Mouse (Mus musculus): ENCODE measurements around the gene Ccl9. TPM values are rescaled to one million over a fixed set of nuclear protein-coding genes. Genes with fewer than 3 reads are reported as not detected.
"Not testable (repeated sequence)": the region's sequence is repeated elsewhere in the genome, so short reads cannot be mapped to it uniquely, and the experiment has no call there.

Ccl9 gene
- polyA plus RNA-seq, 1 experiment from 2014 or later, result 1.4 TPM

DNA sequence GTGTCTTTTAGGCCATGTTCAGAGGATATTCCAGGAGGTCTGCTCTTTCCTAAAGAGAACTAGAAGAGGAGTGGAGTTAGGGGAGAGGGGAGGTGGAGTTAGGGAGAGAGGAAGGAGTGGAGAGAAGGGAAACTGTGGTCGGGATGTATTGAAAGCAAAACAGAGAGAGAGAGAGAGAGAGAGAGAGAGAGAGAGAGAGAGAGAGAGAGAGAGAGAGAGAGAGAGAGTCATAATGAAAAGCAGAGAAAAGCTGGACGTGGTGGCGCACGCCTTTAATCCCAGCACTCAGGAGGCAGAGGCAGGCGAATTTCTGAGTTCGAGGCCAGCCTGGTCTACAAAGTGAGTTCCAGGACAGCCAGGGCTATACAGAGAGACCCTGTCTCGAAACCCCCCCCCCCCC lies 27.4 kb downstream of the Ccl9 start:
- H3K27me3 ChIP-seq (ENCODE audit: poor library complexity, severe bottlenecking); H3K9me3 ChIP-seq; DNase-seq (ENCODE audit: extremely low spot score, low spot score); H3K27ac ChIP-seq; H3K36me3 ChIP-seq (replicated peaks); H3K4me1 ChIP-seq; H3K4me3 ChIP-seq: not testable (repeated sequence)
- 89% methylated on average over 7 of the region's 7 CpGs for WGBS

DNA sequence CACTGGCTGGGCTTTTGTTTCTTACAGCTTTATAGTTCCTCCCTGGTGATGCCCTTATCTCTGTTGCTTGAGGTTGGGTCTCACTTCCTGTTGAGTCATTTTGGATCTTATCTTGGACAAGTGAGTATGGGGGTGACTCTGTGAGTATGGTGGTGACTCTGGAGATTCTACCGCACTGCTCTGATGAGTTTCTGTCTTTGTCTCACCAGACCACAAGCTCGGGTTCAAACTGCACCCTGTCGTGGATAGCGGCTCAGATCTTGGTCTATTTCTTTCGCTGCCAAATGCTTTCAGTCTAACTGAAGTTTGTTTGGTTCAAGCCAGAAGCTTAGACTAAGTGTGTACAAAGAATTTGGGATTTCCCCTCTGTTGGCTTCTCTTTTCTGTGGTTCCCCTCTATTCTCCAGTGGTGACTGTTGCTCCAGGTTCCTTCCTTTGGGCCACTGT lies 28.2 kb downstream of the Ccl9 start:
- Histone ChIP-seq H3K27ac (no peak overlapping the region), H3K4me1 (no peaks in the 10 kb centered on the region), H3K27me3 (ENCODE audit: poor library complexity, severe bottlenecking) (no peaks in the 10 kb centered on the region), H3K9me3 (no peaks in the 10 kb centered on the region), H3K4me3 (no peak overlapping the region), H3K36me3 (replicated peaks) (no peaks in the 10 kb centered on the region)
- no peak for DNase-seq (ENCODE audit: extremely low spot score, low spot score)
- whole genome bisulfite sequencing, result 95% methylated on average over 5 of the region's 5 CpGs

DNA sequence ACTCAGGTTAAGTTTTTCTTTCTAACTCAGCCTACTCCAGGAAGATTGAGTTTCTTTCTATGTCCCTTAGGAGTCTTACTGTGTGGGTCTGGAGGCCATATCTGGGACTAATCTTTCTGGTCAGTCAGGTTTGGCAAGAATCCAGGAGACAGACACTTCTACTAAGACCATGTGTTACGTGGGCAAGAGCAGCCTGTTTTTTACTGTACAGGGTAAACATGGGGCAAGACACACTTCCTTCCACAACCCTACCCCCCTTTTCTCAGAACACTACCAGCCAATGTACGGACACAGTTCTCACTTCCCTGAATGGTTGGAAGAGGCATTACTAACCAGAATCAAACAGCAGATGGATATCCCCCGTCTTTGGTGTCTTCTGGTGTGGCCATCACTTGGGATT lies 34.2 kb downstream of the Ccl9 start:
- no peaks in the 10 kb centered on the region for H3K4me1 ChIP-seq
- H3K4me3 ChIP-seq, result no peak overlapping the region
- no peaks in the 10 kb centered on the region for H3K36me3 ChIP-seq (replicated peaks)
- WGBS, result 79% methylated on average over 3 of the region's 3 CpGs
- DNase-seq (ENCODE audit: extremely low spot score, low spot score), result no peak
- H3K9me3 ChIP-seq, result no peaks in the 10 kb centered on the region
- no peak overlapping the region for H3K27ac ChIP-seq
- no peaks in the 10 kb centered on the region for H3K27me3 ChIP-seq (ENCODE audit: poor library complexity, severe bottlenecking)

DNA sequence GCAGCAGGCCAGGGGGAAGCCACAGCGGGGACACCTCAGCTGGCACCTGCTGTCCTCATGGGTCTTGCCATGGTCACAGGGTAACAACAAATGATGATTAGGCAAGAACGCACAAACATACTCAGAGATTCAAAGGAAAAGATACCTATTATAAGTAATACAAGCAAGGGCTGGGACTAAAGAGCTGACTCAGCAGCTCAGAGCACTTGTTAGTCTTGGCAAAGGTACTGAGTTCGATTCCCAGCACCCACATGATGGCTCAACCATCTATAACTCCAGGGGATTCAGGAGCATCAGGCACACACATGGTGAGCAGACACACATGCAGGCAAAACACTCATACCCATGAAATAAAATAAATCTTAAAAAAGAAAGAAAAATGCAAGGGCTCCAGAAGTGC lies 37.0 kb downstream of the Ccl9 start:
- Histone ChIP-seq H3K4me1 (no peaks in the 10 kb centered on the region), H3K27me3 (ENCODE audit: poor library complexity, severe bottlenecking) (no peaks in the 10 kb centered on the region), H3K4me3 (no peak overlapping the region), H3K9me3 (no peaks in the 10 kb centered on the region), H3K27ac (no peak overlapping the region), H3K36me3 (replicated peaks) (no peaks in the 10 kb centered on the region)
- WGBS, result 86% methylated on average over 3 of the region's 3 CpGs
- no peak for DNase-seq (ENCODE audit: extremely low spot score, low spot score)

DNA sequence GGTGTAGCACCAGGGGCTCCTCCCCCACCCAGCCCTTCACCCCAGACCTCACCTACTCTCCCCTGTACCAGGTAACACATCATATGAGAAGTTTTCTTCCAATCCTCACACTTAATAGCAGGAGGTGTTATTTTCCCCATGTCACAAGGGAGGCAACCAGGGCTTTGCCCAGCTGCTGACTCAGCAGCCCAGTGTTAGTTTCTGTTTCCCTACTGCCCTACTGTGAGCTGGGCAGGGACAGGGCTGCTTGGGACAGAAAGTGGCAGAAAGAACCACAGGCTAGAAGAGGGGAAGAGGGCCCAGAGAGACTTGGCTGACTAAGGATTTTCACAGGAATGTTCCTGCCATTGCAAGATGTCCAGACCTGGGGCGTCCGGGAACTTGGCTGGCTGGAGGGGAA lies 37.5 kb downstream of the Ccl9 start:
- H3K4me3 ChIP-seq, result no peak overlapping the region
- DNase-seq (ENCODE audit: extremely low spot score, low spot score), result no peak
- H3K9me3 ChIP-seq, result no peaks in the 10 kb centered on the region
- no peaks in the 10 kb centered on the region for H3K4me1 ChIP-seq
- H3K27ac ChIP-seq, result no peak overlapping the region
- no peaks in the 10 kb centered on the region for H3K36me3 ChIP-seq (replicated peaks)
- WGBS, result 90% methylated on average over 2 of the region's 2 CpGs
- H3K27me3 ChIP-seq (ENCODE audit: poor library complexity, severe bottlenecking), result no peaks in the 10 kb centered on the region

DNA sequence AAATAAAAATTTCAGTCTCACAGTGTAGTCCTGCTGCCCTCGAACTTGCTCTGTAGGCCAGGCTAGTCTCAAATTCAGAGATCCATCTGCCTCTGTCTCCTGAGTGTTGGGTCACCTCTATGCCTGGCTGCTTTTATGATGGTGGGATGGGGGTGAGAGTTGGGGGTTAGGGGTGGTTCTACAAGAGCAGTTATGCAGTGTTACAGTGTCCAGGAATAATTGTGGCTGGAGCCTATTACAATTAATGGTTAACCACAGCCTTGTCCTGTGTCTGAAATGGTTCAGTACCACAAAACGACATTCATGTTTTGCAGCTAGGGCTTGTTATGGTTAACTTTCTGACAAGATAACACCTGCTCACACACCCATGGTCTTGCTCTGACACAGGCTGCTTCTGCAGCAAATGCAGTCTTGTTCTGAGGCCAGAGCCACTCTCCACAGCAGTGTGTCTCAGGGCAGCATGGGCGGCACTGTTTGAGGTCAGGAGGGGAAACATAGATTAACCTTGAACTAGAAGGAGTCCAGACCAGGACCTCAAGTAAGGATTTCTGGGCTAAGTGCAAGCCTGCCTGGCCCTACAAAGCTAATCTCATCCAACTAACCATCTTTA lies 39.6 kb downstream of the Ccl9 start:
- no peaks in the 10 kb centered on the region for H3K9me3 ChIP-seq
- H3K27me3 ChIP-seq (ENCODE audit: poor library complexity, severe bottlenecking), result no peaks in the 10 kb centered on the region
- 86% methylated on average over 3 of the region's 3 CpGs for WGBS
- no peak overlapping the region for H3K4me3 ChIP-seq
- H3K4me1 ChIP-seq, result peaks cover 7% of the 10 kb centered on the region; the same call in 1 of the 2 replicates
- no peaks in the 10 kb centered on the region for H3K36me3 ChIP-seq (replicated peaks)
- DNase-seq (ENCODE audit: extremely low spot score, low spot score), result no peak
- no peak overlapping the region for H3K27ac ChIP-seq

DNA sequence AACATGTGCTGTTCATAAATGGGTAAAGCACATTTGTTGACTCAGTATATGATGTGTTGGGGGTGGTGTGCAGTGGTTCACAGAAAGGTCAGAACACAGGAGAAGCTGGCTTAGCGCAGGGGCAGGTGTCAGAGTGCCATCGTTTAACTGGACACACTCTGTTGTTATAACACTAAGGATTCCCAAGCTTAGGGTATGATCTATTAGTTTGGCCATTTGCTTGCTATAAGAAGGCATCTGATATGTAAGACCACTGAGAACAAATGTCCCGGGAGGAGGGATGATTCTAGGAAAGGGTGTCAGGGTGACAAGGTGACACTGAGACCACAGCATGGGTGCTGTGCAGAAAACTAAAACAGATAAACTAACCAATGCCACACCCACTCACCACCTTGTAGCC lies 41.6 kb downstream of the Ccl9 start:
- Histone ChIP-seq H3K4me1 (peaks cover 7% of the 10 kb centered on the region; the same call in 1 of the 2 replicates), H3K36me3 (replicated peaks) (no peaks in the 10 kb centered on the region), H3K27me3 (ENCODE audit: poor library complexity, severe bottlenecking) (no peaks in the 10 kb centered on the region), H3K4me3 (no peak overlapping the region), H3K9me3 (no peaks in the 10 kb centered on the region), H3K27ac (no peak overlapping the region)
- DNase-seq (ENCODE audit: extremely low spot score, low spot score), result no peak
- WGBS, result 87% methylated on average over 3 of the region's 3 CpGs

DNA sequence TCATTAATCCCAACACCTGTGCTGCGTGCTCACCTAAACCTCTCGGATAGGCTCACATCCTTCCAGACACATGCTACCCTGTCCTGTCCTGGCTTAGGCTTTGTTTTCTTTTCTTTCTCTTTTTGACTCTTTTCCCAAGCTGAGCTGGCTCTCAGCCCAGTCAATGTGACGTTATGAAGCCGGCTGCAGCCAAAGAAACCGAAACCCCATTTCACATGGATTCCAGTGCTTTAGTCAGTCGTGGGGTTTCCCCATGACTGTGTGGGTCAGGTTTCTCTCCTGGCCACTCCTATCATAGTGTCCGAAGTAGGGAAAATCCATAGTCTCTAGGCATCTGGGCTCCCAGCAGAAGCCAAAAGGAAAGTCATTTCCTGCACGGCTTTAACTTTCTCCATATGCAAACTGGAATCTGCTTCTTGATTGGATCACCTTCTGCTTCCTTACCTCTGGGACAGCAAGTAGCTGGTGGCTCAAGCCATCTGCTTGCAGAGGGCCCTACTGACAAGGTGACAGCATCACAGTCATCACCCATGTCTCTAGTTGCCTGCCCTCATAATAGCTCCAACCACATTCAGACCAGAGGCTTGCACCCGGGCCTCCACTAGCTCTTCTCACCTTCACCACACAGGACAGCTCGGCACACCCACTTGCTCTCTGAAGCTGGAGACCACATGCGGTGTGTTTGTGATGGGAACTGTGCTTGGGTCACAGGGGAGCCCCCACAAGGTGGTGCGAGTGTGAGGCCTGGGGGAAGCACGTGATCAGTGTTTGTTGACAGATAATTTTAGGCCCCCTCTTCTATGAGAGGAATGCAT lies 43.6 kb downstream of the Ccl9 start:
- 69% methylated on average over 13 of the region's 13 CpGs for WGBS
- H3K36me3 ChIP-seq (replicated peaks), result no peaks in the 10 kb centered on the region

DNA sequence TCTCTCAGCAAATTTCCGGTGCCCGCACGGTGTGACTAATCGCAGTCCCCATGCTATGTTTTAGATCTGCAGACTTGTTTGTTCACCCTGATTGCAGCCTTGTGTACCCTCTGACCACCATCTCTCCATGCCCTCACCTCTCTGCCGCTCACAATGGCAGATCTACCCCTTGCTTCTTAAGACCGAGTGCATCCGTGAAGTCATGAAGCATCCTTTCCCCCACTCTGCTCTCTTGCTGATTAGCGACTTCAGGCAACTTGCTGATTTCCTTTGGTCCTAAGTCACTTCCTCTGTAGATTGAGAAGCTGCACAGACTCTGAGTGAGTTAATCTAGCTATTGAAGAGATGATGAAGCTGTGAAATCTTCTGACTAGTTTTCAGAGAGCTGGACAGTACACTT lies 44.3 kb downstream of the Ccl9 start:
- no peak overlapping the region for H3K27ac ChIP-seq
- H3K36me3 ChIP-seq (replicated peaks), result no peaks in the 10 kb centered on the region
- H3K4me3 ChIP-seq, result no peak overlapping the region
- H3K4me1 ChIP-seq, result peaks cover 7% of the 10 kb centered on the region; the same call in 1 of the 2 replicates
- H3K9me3 ChIP-seq, result no peaks in the 10 kb centered on the region
- H3K27me3 ChIP-seq (ENCODE audit: poor library complexity, severe bottlenecking), result no peaks in the 10 kb centered on the region
- no peak for DNase-seq (ENCODE audit: extremely low spot score, low spot score)
- WGBS, result 84% methylated on average over 8 of the region's 8 CpGs

More for the DNA sequence above, 43.6 kb downstream of the Ccl9 start:
- no peak for DNase-seq (ENCODE audit: extremely low spot score, low spot score)
- Histone ChIP-seq H3K4me1 (peaks cover 7% of the 10 kb centered on the region; the same call in 1 of the 2 replicates), H3K27ac (no peak overlapping the region), H3K4me3 (no peak overlapping the region), H3K9me3 (no peaks in the 10 kb centered on the region), H3K27me3 (ENCODE audit: poor library complexity, severe bottlenecking) (no peaks in the 10 kb centered on the region)

DNA sequence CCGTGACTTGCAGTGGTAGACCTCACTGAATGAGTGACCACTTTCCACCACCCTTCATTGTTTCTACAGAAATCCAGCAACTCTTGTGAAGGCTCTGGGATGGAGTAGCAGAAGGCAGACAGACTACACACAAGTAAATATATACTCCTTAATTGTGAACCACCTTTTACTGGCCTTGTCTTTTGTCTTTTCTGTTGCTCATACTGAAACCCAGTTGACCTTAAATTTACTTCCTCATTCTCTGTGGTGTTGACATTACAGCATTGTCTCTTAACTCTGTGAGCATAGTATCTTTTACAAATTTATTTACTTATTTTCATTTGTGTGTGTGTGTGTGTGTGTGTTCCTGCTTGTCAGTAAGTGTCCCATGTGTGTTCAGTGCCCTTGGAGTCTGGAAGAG lies 45.2 kb downstream of the Ccl9 start:
- no peak overlapping the region for H3K4me3 ChIP-seq
- no peaks in the 10 kb centered on the region for H3K36me3 ChIP-seq (replicated peaks)
- H3K4me1 ChIP-seq, result peaks cover 7% of the 10 kb centered on the region; the same call in 1 of the 2 replicates
- H3K27ac ChIP-seq, result no peak overlapping the region
- H3K9me3 ChIP-seq, result no peaks in the 10 kb centered on the region
- DNase-seq (ENCODE audit: extremely low spot score, low spot score), result no peak
- WGBS, result 89% methylated on average over 1 of the region's 1 CpGs
- no peaks in the 10 kb centered on the region for H3K27me3 ChIP-seq (ENCODE audit: poor library complexity, severe bottlenecking)

DNA sequence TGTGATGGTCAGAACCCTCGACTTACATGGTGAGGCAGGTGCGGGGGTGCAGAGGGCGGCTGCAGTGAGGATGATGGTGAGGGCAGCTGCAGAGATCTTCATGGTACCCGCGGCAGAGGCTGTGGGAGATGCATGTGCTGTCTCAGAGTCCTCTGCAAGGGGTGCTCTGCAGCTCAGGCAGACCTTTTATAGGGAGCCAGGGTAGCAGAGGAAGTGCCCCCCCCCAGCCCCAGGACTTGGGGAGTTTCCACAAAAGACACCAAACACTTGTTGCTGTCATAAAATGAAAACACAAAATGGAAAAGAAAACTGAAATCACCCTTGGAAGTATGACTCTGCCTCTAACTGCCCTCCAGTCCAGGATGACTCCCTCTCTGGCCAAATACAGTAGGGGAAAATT lies 48.1 kb downstream of the Ccl9 start, which contains the start of gene Ccl5:
Ccl5 (minus strand) TSS at position 159 of the 400 bp plus-strand sequence.
- peaks cover 7% of the 10 kb centered on the region; the same call in 1 of the 2 replicates for H3K4me1 ChIP-seq
- no peak within 1 kb of the TSS for H3K4me3 ChIP-seq
- H3K27me3 ChIP-seq (ENCODE audit: poor library complexity, severe bottlenecking), result no peaks in the 10 kb centered on the region
- DNase-seq (ENCODE audit: extremely low spot score, low spot score), result no peak
- WGBS, result 92% methylated on average over 5 of the region's 5 CpGs
- no peaks in the 10 kb centered on the region for H3K9me3 ChIP-seq
- no peaks in the 10 kb centered on the region for H3K36me3 ChIP-seq (replicated peaks)
- H3K27ac ChIP-seq, result no peak within 1 kb of the TSS

DNA sequence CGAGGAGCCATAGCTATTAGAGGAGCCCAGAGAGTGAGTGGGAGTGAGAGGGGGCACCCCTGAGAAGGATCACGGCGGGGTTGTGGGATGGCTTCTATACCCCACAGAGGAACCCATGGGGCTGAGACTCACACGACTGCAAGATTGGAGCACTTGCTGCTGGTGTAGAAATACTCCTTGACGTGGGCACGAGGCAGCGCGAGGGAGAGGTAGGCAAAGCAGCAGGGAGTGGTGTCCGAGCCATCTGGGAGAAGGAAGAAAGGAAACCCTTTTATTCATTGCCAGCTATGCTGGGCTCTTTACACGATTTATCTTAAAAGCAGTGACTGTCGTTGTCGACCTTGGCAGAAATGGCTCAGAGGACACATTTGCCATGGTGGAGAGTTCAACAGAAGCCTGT lies 49.4 kb downstream of the Ccl9 start:
- no peaks in the 10 kb centered on the region for H3K9me3 ChIP-seq
- no peaks in the 10 kb centered on the region for H3K36me3 ChIP-seq (replicated peaks)
- no peaks in the 10 kb centered on the region for H3K4me1 ChIP-seq
- H3K27ac ChIP-seq, result no peak overlapping the region
- no peak for DNase-seq (ENCODE audit: extremely low spot score, low spot score)
- WGBS, result 77% methylated on average over 12 of the region's 12 CpGs
- H3K27me3 ChIP-seq (ENCODE audit: poor library complexity, severe bottlenecking), result no peaks in the 10 kb centered on the region
- no peak overlapping the region for H3K4me3 ChIP-seq

Data from forebrain, embryonic 10.5 days (tissue).